Mouse (Mus musculus) cerebellum, adult 9-10 months (tissue): ENCODE data around the gene Dagla.

Experiments
- DNase-seq: peaks from one replicate; pipeline ENCODE4 v3.0.0; 2022

Dagla gene

DNA sequence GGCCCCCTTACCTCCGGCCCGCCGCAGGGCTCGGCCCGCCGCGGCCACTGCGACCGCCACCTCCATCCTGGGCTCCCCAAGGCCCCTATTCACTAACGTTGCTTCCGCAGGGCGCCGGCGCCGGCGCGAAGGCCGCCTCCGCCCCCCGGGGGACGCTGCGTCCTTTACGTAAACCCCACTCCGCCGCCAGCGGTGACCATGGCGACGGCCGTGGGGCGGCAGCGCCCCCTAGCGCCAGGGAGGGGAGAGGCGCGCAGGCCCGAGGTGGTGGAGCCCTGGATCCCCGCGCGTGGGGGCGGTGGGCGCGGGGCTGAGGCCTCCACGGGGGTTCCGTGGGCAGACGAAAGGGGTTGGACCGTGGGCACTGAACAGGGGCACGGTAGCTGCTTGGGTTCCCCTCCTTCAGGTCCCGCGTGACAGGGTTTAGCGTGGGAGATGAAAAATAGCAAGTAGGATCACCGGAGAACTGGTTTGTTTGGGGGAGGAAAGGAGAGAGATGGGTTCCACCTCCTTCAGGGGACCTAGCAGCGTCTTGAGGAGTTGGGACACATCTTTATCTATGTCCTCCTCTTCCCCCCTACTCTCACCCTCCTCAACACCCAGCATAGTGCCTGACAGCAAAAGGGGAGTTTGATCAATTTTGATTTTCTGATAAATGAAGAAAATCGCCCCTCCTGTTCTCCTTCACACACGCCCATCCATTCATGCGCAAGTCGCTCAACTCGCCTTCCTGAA is at the start of gene Dagla:
Dagla (minus strand) TSS at position 68 of the 735 bp plus-strand sequence.
- peak; percentile 78 for DNase-seq

DNA sequence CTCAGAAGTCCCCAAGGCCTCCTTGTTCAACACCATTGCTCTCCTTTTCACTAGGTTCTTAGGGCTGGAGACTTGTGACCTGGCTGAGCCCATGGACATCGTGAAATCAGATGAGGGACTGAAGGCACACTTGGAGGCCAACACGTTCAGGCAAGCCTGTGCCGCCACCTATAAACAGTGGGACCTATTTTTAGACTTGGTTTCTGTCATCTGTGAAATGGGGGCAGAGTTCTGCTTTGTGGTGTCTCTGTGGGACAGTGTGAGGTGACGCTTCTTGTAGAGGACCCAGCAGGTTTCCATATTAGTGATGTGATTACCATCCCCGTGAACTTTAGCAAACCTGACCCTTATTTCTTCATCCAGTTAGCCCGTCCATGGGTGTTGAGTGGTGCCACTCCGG is 47.5 kb upstream of the Dagla start:
- no peak for DNase-seq

GRCm38 (mm10) chr19:10347628-10348273 is 43.1 kb upstream of the Dagla start:
- DNase-seq, result no peak

- DNase-seq, result no peak
Measured at GRCm38 (mm10) chr19:10345696-10346095, 41.0 kb upstream of the Dagla start.

DNA sequence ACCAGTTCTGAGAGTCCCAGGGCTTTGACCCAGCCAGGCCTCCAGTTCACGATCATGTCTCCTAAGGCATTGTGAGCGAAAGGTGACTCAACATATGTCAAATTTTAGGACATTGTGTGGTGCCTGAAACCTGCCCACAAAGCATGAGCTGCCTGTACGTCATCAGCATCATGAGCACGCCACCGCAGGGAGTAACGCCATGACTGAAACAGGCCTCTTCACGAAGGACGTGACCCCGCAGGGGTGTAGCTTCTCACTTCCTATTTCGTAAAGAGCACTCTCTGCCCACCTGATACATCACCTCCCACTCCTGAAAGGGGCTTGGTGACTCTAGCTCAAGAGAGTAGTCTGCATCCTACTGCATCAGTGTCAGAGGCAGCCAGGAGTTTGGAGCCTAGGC is 39.2 kb upstream of the Dagla start:
- no peak for DNase-seq

DNA sequence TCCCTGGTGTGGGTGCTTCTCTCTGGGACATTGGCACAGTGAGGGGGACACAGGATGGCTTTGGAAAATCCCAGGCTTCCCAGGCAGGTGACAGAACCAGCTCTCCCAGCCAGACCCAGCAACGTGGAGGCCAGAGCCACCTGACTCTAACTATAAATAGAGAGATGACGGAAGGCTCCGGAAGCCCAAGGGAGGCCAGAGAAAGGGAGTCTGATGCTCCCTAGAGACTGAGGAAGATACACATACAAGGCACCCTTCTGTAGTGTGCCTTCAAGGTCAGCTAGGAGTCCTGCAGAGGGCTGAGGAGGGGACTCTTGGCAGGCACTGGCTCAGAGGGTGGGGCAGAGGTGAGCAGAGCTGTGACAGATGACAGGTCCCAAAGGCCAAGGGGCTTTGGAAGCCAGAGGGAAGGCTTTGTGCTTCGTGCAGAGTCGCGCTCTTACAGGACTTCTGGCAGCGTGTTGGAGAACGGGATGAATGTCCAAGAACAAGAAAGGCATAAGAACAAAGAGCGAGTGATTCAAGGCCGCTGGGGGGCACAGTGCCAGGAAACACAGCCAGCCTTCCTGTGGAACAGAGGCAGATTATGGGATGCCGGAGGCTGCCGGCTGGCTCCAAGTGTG is 37.3 kb upstream of the Dagla start:
- peak; percentile 74 for DNase-seq

DNA sequence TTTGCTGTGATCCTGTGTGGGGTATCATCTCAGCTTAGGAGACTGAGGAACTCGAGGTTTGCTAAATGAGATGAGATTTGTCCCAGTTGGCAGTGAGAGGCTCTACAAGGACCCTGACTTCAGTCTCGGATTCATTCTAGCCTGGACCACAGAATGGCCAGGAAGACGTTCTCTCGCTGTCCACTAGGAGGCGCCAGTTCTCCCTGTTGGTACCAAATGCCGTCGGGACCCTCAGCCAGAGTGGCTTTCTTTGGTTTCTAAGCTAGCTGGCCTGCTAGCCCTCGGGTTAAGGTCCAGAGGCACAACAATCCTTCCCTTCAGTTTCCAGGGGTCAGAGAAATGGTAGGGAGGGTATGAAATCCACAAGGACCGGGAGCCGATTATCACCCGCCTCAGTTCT is 36.5 kb upstream of the Dagla start:
- peak; percentile 61 for DNase-seq

GRCm38 (mm10) chr19:10340661-10341060 is 36.0 kb upstream of the Dagla start:
- DNase-seq, result no peak

DNA sequence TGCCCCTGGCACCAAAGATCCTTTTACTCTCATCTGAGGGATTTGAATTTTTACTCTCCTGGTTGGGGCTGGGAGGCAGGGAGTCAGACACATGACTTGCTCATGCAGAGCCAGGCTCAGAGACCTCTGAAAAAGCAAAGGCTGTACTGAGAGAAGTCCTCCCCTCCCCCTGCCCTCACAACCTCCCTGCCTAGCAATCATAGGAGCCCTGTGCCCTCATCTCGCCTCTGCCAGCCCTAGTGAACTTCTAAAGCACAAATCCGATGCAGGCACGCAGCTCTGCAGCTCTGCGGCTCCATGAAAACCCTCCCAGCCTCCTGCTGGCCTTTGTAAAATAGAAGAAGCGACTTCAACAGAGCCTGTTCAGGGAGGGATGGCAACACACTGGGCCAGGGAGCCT is 34.6 kb upstream of the Dagla start:
- no peak for DNase-seq

GRCm38 (mm10) chr19:10338724-10339123 is 34.0 kb upstream of the Dagla start:
- DNase-seq, result no peak

DNA sequence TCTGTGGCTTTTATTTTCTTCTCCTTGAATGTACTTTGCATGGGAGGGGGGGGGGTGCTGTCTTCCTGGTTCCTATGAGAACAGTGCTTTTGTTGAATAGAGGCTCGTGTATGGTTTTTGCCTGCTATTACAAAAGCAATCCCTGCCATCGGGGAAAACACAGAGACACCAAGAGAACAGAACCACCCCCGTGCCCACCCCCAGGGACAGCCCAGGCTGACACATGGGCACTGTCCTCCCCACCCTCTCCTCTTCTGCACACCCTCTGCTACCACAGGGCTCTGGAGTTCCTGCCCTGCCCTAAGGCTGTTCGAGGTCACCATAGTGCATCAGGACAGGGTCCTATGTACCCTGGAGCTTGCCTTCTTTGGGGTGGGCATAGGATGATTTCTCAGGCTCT is 29.8 kb upstream of the Dagla start:
- no peak for DNase-seq

- DNase-seq, result peak; percentile 67
Measured at GRCm38 (mm10) chr19:10333545-10334252, 29.0 kb upstream of the Dagla start.

- DNase-seq, result no peak
Measured at GRCm38 (mm10) chr19:10331706-10332105, 27.0 kb upstream of the Dagla start.

DNA sequence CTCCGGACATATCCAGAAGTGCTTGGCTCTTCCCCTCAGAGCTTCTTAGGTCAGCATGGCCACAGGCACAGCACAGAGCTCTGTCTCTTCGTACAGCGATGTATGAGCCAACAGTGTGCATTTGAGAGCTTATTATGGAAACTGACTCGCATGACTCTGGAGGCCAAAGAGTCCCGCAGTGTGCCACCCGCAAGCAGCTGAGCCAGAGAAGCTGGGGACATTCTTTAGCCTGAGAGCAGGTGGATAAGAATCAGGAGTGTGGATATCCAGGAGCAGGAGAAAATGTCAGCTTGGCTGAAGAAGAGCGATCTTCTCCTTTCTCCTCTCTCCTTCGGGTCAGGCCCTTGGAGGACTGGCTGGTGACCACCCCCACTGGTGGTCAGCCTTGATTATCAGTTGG is 24.4 kb upstream of the Dagla start:
- no peak for DNase-seq

DNA sequence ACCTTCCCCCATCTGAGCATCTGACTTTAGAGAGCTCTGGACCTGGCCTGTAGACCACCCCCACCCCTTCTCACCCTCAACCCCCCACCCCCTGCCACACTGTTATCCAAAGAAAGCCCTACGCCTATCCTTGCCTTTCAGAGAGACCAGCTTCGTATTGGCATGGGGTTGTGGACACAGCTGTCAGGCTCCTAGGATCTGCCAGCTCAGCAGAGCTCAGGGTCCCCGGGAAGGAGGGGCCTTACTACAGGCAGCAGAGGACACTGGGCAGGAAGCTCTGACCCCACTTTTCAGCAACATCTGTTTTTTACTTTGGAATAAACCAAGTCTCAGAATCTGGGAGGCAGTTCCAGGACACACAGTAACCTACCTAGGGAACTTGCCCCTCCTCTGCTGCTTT is 21.9 kb upstream of the Dagla start:
- DNase-seq, result no peak

DNA sequence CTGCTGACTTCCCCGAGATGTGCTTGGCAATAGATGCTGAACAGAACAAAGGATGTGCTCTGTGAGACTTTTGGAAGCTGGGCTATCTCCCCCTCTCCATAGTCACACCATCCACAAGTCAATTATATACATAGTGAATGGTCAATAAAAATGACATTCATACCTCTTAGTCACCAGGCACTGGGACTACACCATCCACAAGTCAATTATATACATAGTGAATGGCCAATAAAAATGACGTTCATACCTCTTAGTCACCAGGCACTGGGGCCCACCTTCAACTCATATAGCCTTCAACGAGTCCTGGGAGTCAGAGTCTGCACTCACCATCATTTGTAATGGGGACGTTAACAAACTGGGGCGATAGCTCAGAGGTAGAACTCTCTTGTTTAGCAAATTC is 19.2 kb upstream of the Dagla start:
- DNase-seq, result no peak

DNA sequence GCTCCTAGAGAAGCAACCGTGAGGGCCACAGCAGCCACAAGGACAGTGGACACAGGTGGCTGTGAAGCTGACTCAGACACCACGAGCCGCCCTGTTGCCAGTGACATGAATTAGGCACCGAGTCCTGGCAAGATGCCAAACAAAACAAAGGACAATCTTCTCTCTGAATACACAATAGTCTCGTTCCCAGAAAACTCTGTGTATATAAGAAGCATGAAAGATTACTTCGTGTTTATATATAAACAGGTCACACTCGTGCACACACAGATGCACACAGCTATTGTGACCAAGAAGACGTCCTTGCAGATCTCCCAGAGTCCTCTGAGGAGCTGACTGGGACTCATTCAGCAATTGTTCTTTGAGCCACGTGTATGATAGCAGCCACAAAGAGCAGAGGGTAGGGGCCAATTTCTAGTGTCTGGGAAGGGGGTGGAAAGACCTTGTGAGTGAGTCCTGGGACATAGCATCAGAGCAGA is 18.7 kb upstream of the Dagla start:
- no peak for DNase-seq

DNA sequence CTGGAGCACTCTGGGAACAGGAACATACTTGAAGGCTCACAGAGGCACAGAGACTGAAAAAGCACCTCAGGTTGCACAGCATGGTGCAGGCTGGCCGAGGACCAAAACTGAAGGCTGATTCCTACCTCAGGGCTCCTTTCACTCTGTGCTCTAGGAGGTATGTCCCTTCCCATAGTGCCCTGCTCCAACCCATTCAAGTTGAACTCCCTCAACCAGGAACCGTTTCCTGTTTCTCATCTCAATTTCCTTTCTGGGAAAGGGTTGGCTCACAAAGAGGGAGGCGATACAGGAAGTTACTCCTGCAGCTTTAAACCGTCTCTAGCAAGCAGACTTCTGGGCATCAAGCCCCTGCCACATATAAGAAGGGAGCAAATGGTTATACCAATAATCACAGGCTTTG is 13.1 kb upstream of the Dagla start:
- DNase-seq, result no peak

- DNase-seq, result no peak
Measured at GRCm38 (mm10) chr19:10317358-10317757, 12.7 kb upstream of the Dagla start.

DNA sequence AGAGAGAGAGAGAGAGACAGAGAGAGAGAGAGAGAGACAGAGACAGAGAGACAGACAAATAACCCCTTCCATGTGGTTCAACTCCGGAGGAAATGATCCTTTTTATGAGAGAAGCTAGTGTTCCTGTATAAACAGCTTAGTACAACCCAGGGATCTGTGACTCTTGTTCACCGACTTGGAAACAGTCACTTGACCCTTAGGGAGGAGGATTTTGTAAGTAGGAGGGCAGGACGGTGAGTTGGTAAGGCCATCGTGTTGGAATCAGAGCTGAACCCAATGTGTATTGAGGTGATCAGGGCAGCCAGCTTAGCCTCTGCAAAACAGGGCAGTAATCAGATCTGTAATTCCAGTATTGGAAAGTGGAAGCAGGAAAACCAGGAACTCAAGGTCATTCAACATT is 12.3 kb upstream of the Dagla start:
- DNase-seq, result no peak

- DNase-seq, result no peak
Measured at GRCm38 (mm10) chr19:10312072-10312471, 7.4 kb upstream of the Dagla start.

DNA sequence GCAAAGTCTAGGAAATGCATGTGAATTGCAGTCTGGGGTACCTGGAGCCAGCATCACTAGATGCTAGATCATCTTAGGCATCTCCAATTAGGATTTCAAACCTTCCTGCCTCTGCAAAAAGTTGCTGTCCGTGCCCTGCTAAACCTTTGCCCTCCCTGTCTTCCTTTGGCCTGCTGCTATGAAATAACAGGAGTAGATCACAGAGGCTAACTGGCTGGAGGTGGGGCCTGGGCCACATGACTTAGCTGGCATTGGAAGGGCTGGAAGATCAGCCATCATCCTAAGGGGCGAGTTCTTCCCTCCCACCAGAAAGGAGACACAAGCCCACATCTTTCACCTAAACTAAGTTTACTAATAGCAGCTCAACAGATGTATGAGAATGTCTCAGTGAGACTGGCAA is 4.3 kb upstream of the Dagla start:
- no peak for DNase-seq

GRCm38 (mm10) chr19:10307941-10308340 is 3.3 kb upstream of the Dagla start:
- DNase-seq, result no peak

DNA sequence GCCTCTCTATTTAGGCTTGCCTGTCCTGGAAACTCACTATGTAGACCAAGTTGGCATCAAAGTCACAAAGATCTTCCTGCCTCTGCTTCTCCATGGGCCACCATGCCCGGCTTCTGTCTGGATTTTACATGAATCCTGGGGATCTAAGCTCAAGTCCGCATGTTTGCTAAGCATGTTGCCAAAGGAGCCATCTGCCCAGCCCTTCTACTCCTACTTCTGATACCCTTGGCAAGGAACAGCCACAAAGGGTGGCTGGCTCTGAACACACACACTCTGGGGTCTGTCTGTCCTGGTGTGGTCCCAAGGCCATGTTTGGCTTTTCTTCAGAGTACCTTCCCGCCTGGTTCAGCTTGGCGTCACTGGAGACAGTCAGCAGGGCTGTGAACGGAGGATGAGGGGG is 2.7 kb upstream of the Dagla start:
- DNase-seq, result no peak
